Mouse (Mus musculus): ENCODE data around the gene Nap1l5. TPM values are rescaled to one million over a fixed set of nuclear protein-coding genes. Genes with fewer than 3 reads are reported as not detected.
"Not testable (repeated sequence)": the region's sequence is repeated elsewhere in the genome, so short reads cannot be mapped to it uniquely, and the experiment has no call there.

Nap1l5 gene
- total RNA-seq, 2 experiments from 2014 or later = 337 to 344 TPM

DNA sequence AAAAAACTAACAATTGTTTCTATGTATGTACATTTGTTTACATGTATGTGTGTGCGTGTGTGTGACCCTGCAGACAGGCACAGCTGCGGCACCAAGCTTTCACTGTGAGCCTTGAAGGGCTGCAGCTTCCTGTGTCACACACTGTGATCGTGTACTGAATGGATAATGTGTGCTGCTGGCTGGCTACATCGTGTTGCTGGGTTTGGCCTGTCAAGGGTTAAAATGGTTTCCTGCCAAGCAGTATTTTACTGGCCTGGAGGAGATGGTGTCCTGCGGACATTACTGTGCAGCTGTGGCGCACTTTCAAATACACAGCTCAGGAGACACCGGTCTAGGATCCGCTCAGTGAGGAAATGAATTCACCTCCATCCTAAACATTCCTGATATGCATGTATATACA is 3.7 kb downstream of the Nap1l5 start:
- peak overlapping the region; percentile 33 for H3K4me3 ChIP-seq
- intact Hi-C loops (cut with DNase I) = no loop called here
- peak in 1 of 2 experiments; percentile 31 for DNase-seq (ENCODE audit: extremely low spot score in 1 of 2, low spot score in 2 of 2)
- TF ChIP-seq CTCF (IDR thresholded peaks at IDR 0.05) = no peak
- H3K27ac ChIP-seq = peak overlapping the region; percentile 58

DNA sequence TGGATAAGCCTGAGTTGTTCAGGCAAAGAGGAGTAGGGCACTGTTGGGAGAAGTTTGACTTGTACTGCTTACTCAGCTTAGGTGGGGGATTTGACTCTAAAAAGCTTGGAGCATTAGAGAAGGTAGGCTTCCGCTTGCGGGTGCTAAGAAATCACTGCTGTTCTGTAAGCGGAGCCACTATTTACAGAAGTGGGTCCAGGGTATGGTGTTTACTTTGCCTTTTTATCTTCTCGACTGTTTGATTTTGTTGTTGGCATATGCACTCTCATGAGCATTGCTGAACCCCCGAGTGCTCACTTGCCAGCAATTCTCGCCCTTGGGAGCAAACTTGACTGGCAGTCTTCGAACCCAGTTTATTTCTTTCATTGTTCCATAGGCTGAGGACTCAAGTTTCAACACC is 6.3 kb downstream of the Nap1l5 start:
- DNase-seq (ENCODE audit: extremely low spot score in 1 of 2, low spot score in 2 of 2) = no peak
- TF ChIP-seq CTCF (IDR thresholded peaks at IDR 0.05) = no peak
- intact Hi-C loops (cut with DNase I) = no loop called here
- Histone ChIP-seq H3K4me3 (no peak overlapping the region), H3K27ac (no peak overlapping the region)

DNA sequence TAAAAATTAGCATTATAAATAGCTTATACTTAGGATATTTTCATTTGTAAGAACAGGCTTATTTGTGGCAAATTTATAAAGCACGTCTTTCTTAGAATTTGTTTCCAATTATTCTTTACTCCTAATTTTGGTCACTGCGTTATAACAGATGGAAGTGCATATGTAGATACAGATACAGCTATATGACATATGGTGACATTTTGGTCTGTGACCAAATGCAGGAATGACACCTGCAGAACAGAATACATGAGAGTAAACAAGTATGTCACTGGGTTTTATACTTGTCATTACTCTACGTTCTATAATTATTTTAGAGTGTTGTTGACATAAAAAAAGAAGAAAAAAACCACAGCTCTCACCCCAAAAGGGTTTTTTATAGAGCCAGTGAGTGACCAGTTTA is 7.8 kb downstream of the Nap1l5 start:
- no peak for TF ChIP-seq CTCF (IDR thresholded peaks at IDR 0.05)
- Histone ChIP-seq H3K27ac (no peak overlapping the region), H3K4me3 (no peak overlapping the region)
- DNase-seq (ENCODE audit: extremely low spot score in 1 of 2, low spot score in 2 of 2) = no peak
- intact Hi-C loops (cut with DNase I) = no loop called here

DNA sequence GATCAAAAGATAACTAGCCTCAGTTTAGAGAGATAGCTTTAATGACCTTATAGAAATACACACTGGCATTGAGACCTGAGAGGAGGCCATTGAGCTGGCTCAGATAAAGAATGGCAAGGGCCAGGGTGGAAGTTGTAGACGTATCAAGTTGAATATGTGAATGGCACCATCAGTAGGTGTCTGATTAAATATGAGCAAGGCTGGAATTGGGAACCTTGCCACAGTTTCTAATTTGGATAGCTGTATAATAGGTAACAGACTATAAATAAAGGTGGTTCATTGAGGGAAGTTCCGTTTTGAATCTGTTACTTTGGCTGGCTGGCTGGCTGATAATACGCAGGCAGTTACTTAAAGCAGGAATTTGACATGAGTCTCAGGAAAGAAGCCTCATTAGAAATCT is 10.2 kb downstream of the Nap1l5 start:
- no peak for TF ChIP-seq CTCF (IDR thresholded peaks at IDR 0.05)
- Histone ChIP-seq H3K4me3 (no peak overlapping the region), H3K27ac (no peak overlapping the region)
- intact Hi-C loops (cut with DNase I) = no loop called here
- no peak for DNase-seq (ENCODE audit: extremely low spot score in 1 of 2, low spot score in 2 of 2)

DNA sequence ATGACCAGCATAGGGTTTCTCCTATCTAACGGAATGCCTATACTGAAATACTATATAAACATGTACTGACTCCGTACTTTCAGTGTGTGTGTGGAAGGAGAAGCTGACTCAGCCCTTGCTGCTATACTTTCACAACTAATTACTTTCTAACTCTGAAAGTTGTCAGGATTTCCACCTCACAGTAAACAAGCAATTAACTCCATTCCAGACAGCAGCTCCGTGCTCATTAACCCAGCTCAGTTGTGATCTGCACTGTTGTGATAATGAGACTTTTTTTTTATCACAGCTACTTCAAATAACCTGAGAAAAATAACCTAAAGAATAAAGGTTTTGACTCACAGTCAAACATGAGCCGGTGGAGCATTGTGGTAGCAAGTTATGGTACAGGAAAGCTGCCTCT is 11.9 kb downstream of the Nap1l5 start:
- H3K27ac ChIP-seq = no peak overlapping the region
- intact Hi-C loops (cut with DNase I) = no loop called here
- no peak for TF ChIP-seq CTCF (IDR thresholded peaks at IDR 0.05)
- no peak overlapping the region for H3K4me3 ChIP-seq
- no peak for DNase-seq (ENCODE audit: extremely low spot score in 1 of 2, low spot score in 2 of 2)

DNA sequence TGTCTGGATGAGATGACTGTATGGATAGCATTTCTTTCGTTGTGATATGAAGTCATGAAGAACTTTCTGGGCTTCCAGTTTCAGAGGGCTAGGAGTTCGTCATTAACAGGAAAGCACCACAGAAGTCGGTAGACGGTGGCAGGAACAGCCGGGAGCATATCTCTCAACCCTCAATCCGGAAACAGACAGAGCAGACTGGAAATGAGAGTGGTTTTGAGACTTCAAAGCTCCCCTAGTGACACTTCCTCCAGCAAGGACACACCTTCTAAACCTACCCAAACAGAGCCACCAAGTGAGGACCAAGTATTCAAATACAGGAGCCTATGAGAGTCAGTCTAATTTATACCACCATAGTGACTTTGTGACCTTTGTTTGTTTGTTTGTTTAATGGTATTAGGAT is 13.6 kb downstream of the Nap1l5 start:
- intact Hi-C loops (cut with DNase I) = no loop called here
- no peak for TF ChIP-seq CTCF (IDR thresholded peaks at IDR 0.05)
- Histone ChIP-seq H3K27ac (no peak overlapping the region), H3K4me3 (no peak overlapping the region)
- DNase-seq (ENCODE audit: extremely low spot score in 1 of 2, low spot score in 2 of 2) = no peak

DNA sequence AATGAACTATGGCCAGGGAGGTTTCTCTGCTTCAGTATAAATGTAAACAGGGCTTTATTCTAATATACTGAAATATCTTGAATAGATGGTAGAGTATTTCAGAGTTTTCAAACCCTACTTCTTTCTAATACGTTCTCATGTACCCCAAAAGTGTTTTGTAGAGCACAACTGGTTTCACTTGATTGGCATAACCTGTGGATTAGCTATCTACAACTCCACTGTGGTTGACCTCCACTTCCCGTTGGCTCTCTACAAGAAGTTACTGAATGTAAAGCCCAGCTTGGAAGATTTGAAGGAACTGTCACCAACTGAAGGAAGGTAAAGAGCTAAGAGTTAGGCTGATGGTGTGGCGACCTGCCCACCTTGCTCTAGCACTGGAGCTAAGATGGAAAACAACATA is 17.0 kb downstream of the Nap1l5 start:
- no peak for DNase-seq (ENCODE audit: extremely low spot score in 1 of 2, low spot score in 2 of 2)
- intact Hi-C loops (cut with DNase I) = no loop called here
- TF ChIP-seq CTCF (IDR thresholded peaks at IDR 0.05) = no peak
- H3K27ac ChIP-seq = no peak overlapping the region
- H3K4me3 ChIP-seq = no peak overlapping the region

DNA sequence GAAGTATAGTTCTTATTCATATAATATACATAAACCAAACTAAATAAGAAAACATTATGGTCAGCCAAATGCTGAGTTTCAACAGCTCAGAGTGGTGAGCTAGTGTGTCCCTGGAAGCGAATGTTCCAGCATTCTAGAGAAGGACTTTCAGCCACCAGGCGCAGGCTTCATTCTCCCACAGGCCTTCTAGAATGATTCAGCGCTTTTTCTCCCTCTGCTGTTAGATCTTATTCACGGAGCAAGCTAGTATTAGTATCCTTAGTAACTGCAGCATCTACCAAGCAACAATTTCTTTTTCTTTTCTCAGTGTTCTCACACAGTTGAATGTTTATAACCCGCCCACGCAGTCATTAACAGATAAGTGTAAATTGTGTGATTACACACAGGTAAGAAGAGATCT is 24.6 kb downstream of the Nap1l5 start:
- TF ChIP-seq CTCF (IDR thresholded peaks at IDR 0.05) = peak; percentile 21; the same call in 1 of the 2 replicates
- H3K4me3 ChIP-seq = no peak overlapping the region
- DNase-seq (ENCODE audit: extremely low spot score in 1 of 2, low spot score in 2 of 2) = no peak
- intact Hi-C loops (cut with DNase I) = no loop called here
- H3K27ac ChIP-seq = peak overlapping the region; percentile 65

DNA sequence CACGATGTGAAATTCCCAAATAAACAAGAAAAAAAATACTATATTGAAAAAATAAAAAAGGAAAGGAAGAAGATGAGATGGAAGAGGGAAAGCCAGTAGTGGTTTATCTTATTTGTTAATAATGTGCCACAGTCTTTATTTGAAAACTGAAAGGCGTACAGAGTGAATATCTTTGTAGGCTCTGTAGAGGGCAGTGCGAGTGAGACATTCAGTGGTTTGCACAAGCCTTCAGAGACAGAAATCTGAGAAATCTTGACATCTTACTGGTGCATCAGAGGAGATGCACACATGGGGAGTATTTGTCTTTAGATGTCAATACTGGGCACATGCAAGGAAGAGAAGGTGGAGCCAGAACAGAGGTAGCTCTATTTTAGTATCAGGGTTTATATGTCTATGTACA is 25.5 kb downstream of the Nap1l5 start:
- TF ChIP-seq CTCF (IDR thresholded peaks at IDR 0.05) = peak; percentile 38
- intact Hi-C loops (cut with DNase I) = no loop called here
- DNase-seq (ENCODE audit: extremely low spot score in 1 of 2, low spot score in 2 of 2) = no peak
- Histone ChIP-seq H3K4me3 (no peak overlapping the region), H3K27ac (no peak overlapping the region)

DNA sequence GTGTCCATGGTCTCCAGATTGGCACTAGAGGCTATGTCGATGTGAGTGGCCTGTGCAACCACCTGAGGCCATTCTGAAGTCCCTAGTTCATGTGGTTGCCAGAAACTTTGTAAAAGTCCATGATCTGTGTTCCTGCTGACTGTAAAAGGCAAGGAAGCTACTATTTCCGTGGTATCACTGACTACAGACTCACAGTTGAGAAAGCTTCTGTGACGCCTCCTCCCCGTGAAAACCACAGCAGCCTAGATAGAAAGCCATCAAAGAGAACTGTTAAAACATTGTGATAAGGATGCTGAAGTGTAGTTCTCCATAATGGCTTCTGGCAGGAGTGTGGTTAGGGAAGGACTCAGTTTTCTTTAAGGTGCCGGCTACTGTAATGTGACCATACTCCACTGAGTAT is 26.0 kb downstream of the Nap1l5 start:
- H3K4me3 ChIP-seq = no peak overlapping the region
- no peak for TF ChIP-seq CTCF (IDR thresholded peaks at IDR 0.05)
- DNase-seq (ENCODE audit: extremely low spot score in 1 of 2, low spot score in 2 of 2) = no peak
- no peak overlapping the region for H3K27ac ChIP-seq
- intact Hi-C loops (cut with DNase I) = no loop called here

DNA sequence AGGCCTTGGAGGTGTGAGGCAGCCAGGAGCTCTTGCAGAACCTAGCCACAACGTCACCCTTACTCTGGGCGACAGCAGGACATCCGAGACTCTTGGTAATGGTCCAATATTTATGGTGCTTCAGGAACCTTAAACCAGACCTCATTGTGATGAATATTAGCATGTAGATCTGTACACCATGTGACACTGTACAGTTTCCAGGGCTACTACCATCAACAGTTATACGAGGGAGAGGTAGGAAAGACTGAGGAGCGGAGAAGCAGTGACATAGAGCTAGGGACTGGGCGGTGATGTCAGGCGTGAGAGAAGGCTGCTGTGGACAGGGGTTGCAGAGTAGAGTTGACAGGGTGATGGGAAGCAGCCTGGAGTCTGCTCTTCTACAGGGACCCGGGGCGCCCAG is 26.9 kb downstream of the Nap1l5 start:
- H3K27ac ChIP-seq = no peak overlapping the region
- intact Hi-C loops (cut with DNase I) = no loop called here

DNA sequence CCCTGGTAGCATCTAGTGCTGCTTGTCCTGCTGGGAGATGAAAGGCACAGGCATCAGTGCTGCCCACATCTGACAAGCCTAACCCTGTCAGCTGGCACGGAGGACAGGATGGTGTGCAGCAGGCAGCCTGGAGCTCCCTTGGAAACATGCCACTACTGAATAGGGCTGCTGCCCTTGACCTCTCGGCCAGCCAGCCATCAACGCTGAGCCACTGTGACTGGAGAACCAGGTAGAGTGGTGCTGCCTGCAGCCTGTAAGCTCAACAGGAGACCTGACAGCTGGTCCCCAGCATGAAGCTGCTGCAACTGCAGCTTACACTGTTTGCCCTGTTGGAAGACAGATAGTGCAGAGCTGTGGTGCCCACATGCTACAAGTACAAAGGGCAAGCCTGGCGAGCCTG is 27.3 kb downstream of the Nap1l5 start:
- Histone ChIP-seq H3K27ac (no peak overlapping the region), H3K4me3 (no peak overlapping the region)
- intact Hi-C loops (cut with DNase I) = no loop called here
- no peak for TF ChIP-seq CTCF (IDR thresholded peaks at IDR 0.05)
- no peak for DNase-seq (ENCODE audit: extremely low spot score in 1 of 2, low spot score in 2 of 2)

More for the DNA sequence above, 26.9 kb downstream of the Nap1l5 start:
- H3K4me3 ChIP-seq = no peak overlapping the region
- DNase-seq (ENCODE audit: extremely low spot score in 1 of 2, low spot score in 2 of 2) = no peak
- no peak for TF ChIP-seq CTCF (IDR thresholded peaks at IDR 0.05)

DNA sequence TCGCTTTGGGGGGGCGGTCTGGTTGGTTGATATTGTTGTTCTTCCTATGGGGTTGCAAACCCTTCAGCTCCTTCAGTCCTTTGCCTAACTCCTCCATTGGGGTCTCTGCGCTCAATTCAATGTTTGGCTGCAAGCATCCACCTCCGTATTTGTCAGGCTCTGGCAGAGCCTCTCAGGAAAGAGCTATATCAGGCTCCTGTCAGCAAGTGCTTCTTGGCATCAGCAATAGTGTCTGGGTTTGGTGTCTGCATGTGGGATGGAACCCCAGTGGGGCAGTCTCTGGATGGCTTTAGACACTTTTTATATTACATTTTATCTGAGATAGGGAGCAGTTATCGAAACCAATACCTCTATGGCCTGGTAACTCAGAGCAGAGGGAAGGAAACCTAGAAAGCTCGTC is 39.0 kb downstream of the Nap1l5 start:
- DNase-seq (ENCODE audit: extremely low spot score in 1 of 2, low spot score in 2 of 2); H3K4me3 ChIP-seq; intact Hi-C loops (cut with DNase I): not testable (repeated sequence)
- peak overlapping the region; percentile 58 for H3K27ac ChIP-seq
